In genomic region chr11:106612961-106613637, GRCm38 (mm10) we compare ENCODE assay signal across 7 mouse cellular contexts. TPM values are rescaled to one million over a fixed set of nuclear protein-coding genes. Genes with fewer than 3 reads are reported as not detected.
DNase-seq lines count a peak whose midpoint lies in the region; ATAC-seq lines count a peak whose summit lies in the region.

Gene Tex2 (minus strand): TSS chr11:106613423.

- H3K36me3 ChIP-seq in intestine, embryonic 15.5 days: no peaks in the 10 kb centered on the region
- H3K36me3 ChIP-seq in midbrain, embryonic 10.5 days: no peaks in the 10 kb centered on the region

- H3K4me1 ChIP-seq in intestine, embryonic 15.5 days (replicated peaks): peaks cover 8% of the 10 kb centered on the region
- H3K4me1 ChIP-seq in midbrain, embryonic 10.5 days: peaks cover 24% of the 10 kb centered on the region

- H3K9me3 ChIP-seq in intestine, embryonic 15.5 days: no peaks in the 10 kb centered on the region
- no peaks in the 10 kb centered on the region for H3K9me3 ChIP-seq in midbrain, embryonic 10.5 days (replicated peaks)

- ATAC-seq in intestine, embryonic 15.5 days: peak; percentile 98

- H3K27ac ChIP-seq in intestine, embryonic 15.5 days: peak within 1 kb of the TSS; percentile 91
- peak within 1 kb of the TSS; percentile 77 for H3K27ac ChIP-seq in midbrain, embryonic 10.5 days (replicated peaks)

- DNase-seq in adrenal gland, adult 18-20 months (ENCODE audit: low spot score in 2 of 2): peak; percentile 94 to 95
- DNase-seq in embryo, embryonic 11 days: peak; percentile 98
- DNase-seq in gastrocnemius, postnatal 36 days: peak; percentile 91 to 97
- DNase-seq in left cerebral cortex, postnatal 25 days (ENCODE audit: low spot score in 2 of 2): peak; percentile 96 to 98
- DNase-seq in midbrain, embryonic 10.5 days (ENCODE audit: low spot score): peak; percentile 93
- peak; percentile 95 for DNase-seq in right cerebral cortex, postnatal 4 days

- H3K9ac ChIP-seq in intestine, embryonic 15.5 days: peak within 1 kb of the TSS; percentile 92

- H3K27me3 ChIP-seq in intestine, embryonic 15.5 days (replicated peaks): no peaks in the 10 kb centered on the region
- H3K27me3 ChIP-seq in midbrain, embryonic 10.5 days (ENCODE audit: low read depth, poor library complexity, severe bottlenecking): peaks cover 13% of the 10 kb centered on the region

- under 1% methylated on average over 44 of the region's 45 CpGs for WGBS in intestine, embryonic 15.5 days
- WGBS in midbrain, embryonic 10.5 days: under 1% methylated on average over 44 of the region's 45 CpGs

- peak within 1 kb of the TSS; percentile 90 for H3K4me2 ChIP-seq in intestine, embryonic 15.5 days (replicated peaks)

- peak within 1 kb of the TSS; percentile 98 for H3K4me3 ChIP-seq in intestine, embryonic 15.5 days (replicated peaks)
- H3K4me3 ChIP-seq in midbrain, embryonic 10.5 days: peak within 1 kb of the TSS; percentile 94

- intact Hi-C loops in gastrocnemius, postnatal 36 days (cut with DNase I): no loop called here
- intact Hi-C loops in left cerebral cortex, postnatal 25 days (cut with DNase I): loop anchor here (2.0 kb wide), 2 partner anchors 48 to 110 kb away; no protein-coding TSS in a partner anchor

RNA-seq across cellular contexts. Expression of gene Tex2, which starts in this region (rescaled TPM):
- total RNA-seq in adrenal gland, adult 18-20 months (2021): 10 to 100 TPM; 52.1 to 54.2 TPM
- total RNA-seq in gastrocnemius, postnatal 36 days (2021): 10 to 100 TPM; 45.7 to 46.2 TPM
- 10.4 and 11.1 TPM in 2 replicates for polyA plus RNA-seq in intestine, embryonic 15.5 days (2015; fragmentation: Nextera tagmentation; extraction: Ambion mirVana)
- 100 to 1,000 TPM; 116 to 117 TPM for total RNA-seq in left cerebral cortex, postnatal 25 days (2021)
- polyA plus RNA-seq in midbrain, embryonic 10.5 days (2016; fragmentation: Nextera tagmentation; extraction: Ambion mirVana): 5.6 and 7.5 TPM in 2 replicates

Comparison
In these comparisons a context has a peak if more than half of its experiments do, and no peak if none do; other contexts are left out.
1. Peak in every context shown above with its lines: DNase-seq, ATAC-seq, H3K4me3 ChIP-seq and H3K27ac ChIP-seq.